In the genomic region with DNA sequence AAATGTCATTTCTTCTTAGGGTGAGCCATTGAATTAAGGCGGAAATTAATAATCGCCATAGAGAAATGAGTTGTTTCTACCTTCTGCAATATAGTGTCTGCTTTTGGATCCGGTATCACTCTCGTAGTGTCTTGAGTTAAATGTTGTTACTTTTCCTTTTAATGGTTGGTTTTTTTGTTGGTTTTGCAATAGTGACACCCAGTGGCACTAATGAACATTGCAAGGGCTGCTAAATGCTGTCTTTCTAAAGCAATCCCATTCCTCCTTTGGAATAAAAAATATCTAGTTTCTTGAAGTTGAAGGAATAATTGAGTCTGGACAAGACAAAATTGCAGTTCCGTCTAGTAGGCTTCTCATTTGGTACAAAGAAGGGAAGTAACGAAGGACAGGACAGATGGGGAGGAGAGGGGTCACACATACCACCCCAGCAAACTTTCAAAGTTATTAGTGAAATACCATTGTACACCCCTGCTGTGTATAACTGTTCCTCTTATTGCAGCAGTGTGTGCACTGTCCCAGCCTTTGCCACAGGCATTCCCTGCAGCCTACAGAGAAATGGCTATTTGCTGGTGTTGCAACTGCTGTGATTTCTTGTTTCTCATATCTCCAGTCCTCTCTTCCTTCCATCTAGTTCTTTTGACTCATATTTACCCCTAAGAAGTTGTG, we compare ENCODE assay signal across 8 mouse cellular contexts.
DNase-seq lines count a peak whose midpoint lies in the region; ATAC-seq and TF ChIP-seq lines count a peak whose summit lies in the region.

No protein-coding gene starts in this region.

- intact Hi-C loops in heart, postnatal 14 days (cut with DNase I), result loop anchor here (1.0 to 5.0 kb wide), 2 partner anchors 579 to 863 kb away; no protein-coding TSS in a partner anchor

- no peak overlapping the region for H3K9ac ChIP-seq in kidney, embryonic 16.5 days (replicated peaks; ENCODE audit: low read length)
- H3K9ac ChIP-seq in embryonic facial prominence, embryonic 15.5 days, result no peak overlapping the region

- TF ChIP-seq POLR2A in kidney, adult 2 months (IDR thresholded peaks at IDR 0.05; ENCODE audit: low read depth, low read length), result no peak

- H3K4me3 ChIP-seq in kidney, adult 2 months (ENCODE audit: insufficient read depth, low read depth, low read length), result no peak overlapping the region
- H3K4me3 ChIP-seq in kidney, embryonic 16.5 days (ENCODE audit: low read length), result no peak overlapping the region
- no peak overlapping the region for H3K4me3 ChIP-seq in embryonic facial prominence, embryonic 15.5 days (replicated peaks)
- peak overlapping the region; percentile 5; the same call in 1 of the 2 replicates for H3K4me3 ChIP-seq in layer of hippocampus, adult 2 months

- TF ChIP-seq CTCF in kidney, adult 2 months (conservative IDR thresholded peaks at IDR 0.05; ENCODE audit: insufficient read depth, insufficient read length, low read depth, low read length), result 0 out of 2 replicates have a peak, but pooled peaks have one; percentile 7
- peak; percentile 96 for TF ChIP-seq CTCF in layer of hippocampus, adult 2 months (conservative IDR thresholded peaks at IDR 0.05)

- H3K27ac ChIP-seq in kidney, adult 2 months (ENCODE audit: insufficient read depth, low read depth, low read length), result no peak overlapping the region
- no peak overlapping the region for H3K27ac ChIP-seq in kidney, embryonic 16.5 days (ENCODE audit: low read length)
- no peak overlapping the region for H3K27ac ChIP-seq in embryonic facial prominence, embryonic 15.5 days (replicated peaks)
- H3K27ac ChIP-seq in layer of hippocampus, adult 2 months, result peak overlapping the region; percentile 52

- H3K4me2 ChIP-seq in kidney, embryonic 16.5 days (replicated peaks; ENCODE audit: low read depth, low read length), result no peak overlapping the region
- peak overlapping the region; percentile 24; the same call in 1 of the 2 replicates for H3K4me2 ChIP-seq in embryonic facial prominence, embryonic 15.5 days (replicated peaks)

- H3K36me3 ChIP-seq in kidney, adult 2 months (ENCODE audit: control insufficient read depth, insufficient read depth, low read length), result no peaks in the 10 kb centered on the region
- no peaks in the 10 kb centered on the region for H3K36me3 ChIP-seq in kidney, embryonic 16.5 days (ENCODE audit: insufficient read depth, low read length)
- no peaks in the 10 kb centered on the region for H3K36me3 ChIP-seq in embryonic facial prominence, embryonic 15.5 days

- H3K27me3 ChIP-seq in kidney, adult 2 months (replicated peaks; ENCODE audit: control insufficient read depth, insufficient read depth, low read length), result no peaks in the 10 kb centered on the region
- H3K27me3 ChIP-seq in kidney, embryonic 16.5 days (ENCODE audit: insufficient read depth, low read length), result no peaks in the 10 kb centered on the region
- H3K27me3 ChIP-seq in embryonic facial prominence, embryonic 15.5 days, result no peaks in the 10 kb centered on the region

- WGBS in kidney, adult 2 months, result 27% methylated on average over 6 of the region's 6 CpGs
- WGBS in kidney, embryonic 16.5 days, result 30% methylated on average over 6 of the region's 6 CpGs
- WGBS in embryonic facial prominence, embryonic 15.5 days, result 14% methylated on average over 6 of the region's 6 CpGs

- no peak for ATAC-seq in kidney, embryonic 16.5 days (ENCODE audit: low FRiP score, low TSS enrichment)
- ATAC-seq in embryonic facial prominence, embryonic 15.5 days (ENCODE audit: insufficient number of reproducible peaks, low FRiP score, low TSS enrichment, low read depth), result no peak

- H3K4me1 ChIP-seq in kidney, adult 2 months (ENCODE audit: control insufficient read depth, insufficient read depth, low read length), result no peaks in the 10 kb centered on the region
- H3K4me1 ChIP-seq in kidney, embryonic 16.5 days (ENCODE audit: insufficient read depth, low read length), result 0 out of 2 replicates have a peak, but pooled peaks cover 5% of the 10 kb centered on the region
- 0 out of 2 replicates have a peak, but pooled peaks cover 3% of the 10 kb centered on the region for H3K4me1 ChIP-seq in embryonic facial prominence, embryonic 15.5 days

- no peaks in the 10 kb centered on the region for H3K9me3 ChIP-seq in kidney, embryonic 16.5 days (ENCODE audit: low read length)
- no peaks in the 10 kb centered on the region for H3K9me3 ChIP-seq in embryonic facial prominence, embryonic 15.5 days (replicated peaks)

- peak; percentile 50 for DNase-seq in kidney, adult 2 months
- DNase-seq in adrenal gland, postnatal 10 days, result peak; percentile 69
- peak; percentile 49 to 73 for DNase-seq in heart, postnatal 14 days
- peak; percentile 63 to 70 for DNase-seq in layer of hippocampus, adult 2 months (ENCODE audit: low spot score in 2 of 2)
- peak; percentile 77 for DNase-seq in lung, postnatal 36 days
- peak; percentile 44 for DNase-seq in right cerebral cortex, postnatal 14 days
